Mouse (Mus musculus) lung, embryonic 14.5 days (tissue): ENCODE measurements around the gene Gm128. TPM values are rescaled to one million over a fixed set of nuclear protein-coding genes. Genes with fewer than 3 reads are reported as not detected.

ENCODE experiments used
- ATAC-seq: fragments of 200-750 bp; cut with Nextera tagmentation; 2 replicates; pipeline ENCODE4 v1.8.0; 2017; ENCODE audit warnings: mild to moderate bottlenecking, moderate TSS enrichment, moderate library complexity; ENCODE audit not compliant: insufficient read depth
- DNase-seq: peaks from one replicate; pipeline ENCODE4 v3.0.0-alpha.2; 2015
- H3K27ac ChIP-seq: fragments of 300-500 bp; sonication (generic); 2 replicates; pipeline ENCODE4 v1.5.1; 2014; ENCODE audit warnings: low read depth, mild to moderate bottlenecking, moderate library complexity
- H3K27me3 ChIP-seq: fragments of 300-500 bp; sonication (generic); 2 replicates; pipeline ENCODE4 v1.6.1; 2014; ENCODE audit warnings: low read length, control low read depth; ENCODE audit not compliant: insufficient read depth
- H3K36me3 ChIP-seq: fragments of 300-500 bp; sonication (generic); 2 replicates; pipeline ENCODE4 v1.6.1; 2014; ENCODE audit warnings: control low read depth; ENCODE audit not compliant: insufficient read depth
- H3K4me1 ChIP-seq: fragments of 300-500 bp; sonication (generic); 2 replicates; pipeline ENCODE4 v1.6.1; 2014; ENCODE audit warnings: antibody characterized with exemption, control low read depth; ENCODE audit not compliant: insufficient read depth
- H3K4me2 ChIP-seq: fragments of 300-500 bp; sonication (generic); 2 replicates; pipeline ENCODE4 v1.6.1; 2014; ENCODE audit warnings: mild to moderate bottlenecking
- H3K4me3 ChIP-seq: fragments of 300-500 bp; sonication (generic); 2 replicates; pipeline ENCODE4 v1.5.1; 2014; ENCODE audit warnings: low read depth, low read length
- H3K9ac ChIP-seq: fragments of 300-500 bp; sonication (generic); 2 replicates; pipeline ENCODE4 v1.6.1; 2014
- H3K9me3 ChIP-seq: fragments of 300-500 bp; sonication (generic); 2 replicates; pipeline ENCODE4 v1.6.1; 2016; ENCODE audit warnings: low read depth, low read length, control low read depth
- CTCF ChIP-seq: IDR thresholded peaks from 2 replicates; pipeline ENCODE4 v1.5.1; 2016; ENCODE audit warnings: antibody characterized with exemption, low read depth
- whole genome bisulfite sequencing: fragments of 180-500 bp; shearing (Covaris S2); extraction: QIAGEN DNeasy Blood & Tissue Kit; methylation state at CpG from one replicate; pipeline ENCODE4 v1.1.7; 2014; 5-methylcytosine and 5-hydroxymethylcytosine counted together
- polyA plus RNA-seq: library from polyadenylated mRNA; unstranded; fragments of >200 nt; fragmentation: Nextera tagmentation; extraction: Ambion mirVana; gene quantifications from 2 replicates; pipeline ENCODE4 v1.2.1, GENCODE M21; 2014

The Gm128 gene
- polyA plus RNA-seq, 1 experiment from 2014 or later: 0.67 TPM

DNA sequence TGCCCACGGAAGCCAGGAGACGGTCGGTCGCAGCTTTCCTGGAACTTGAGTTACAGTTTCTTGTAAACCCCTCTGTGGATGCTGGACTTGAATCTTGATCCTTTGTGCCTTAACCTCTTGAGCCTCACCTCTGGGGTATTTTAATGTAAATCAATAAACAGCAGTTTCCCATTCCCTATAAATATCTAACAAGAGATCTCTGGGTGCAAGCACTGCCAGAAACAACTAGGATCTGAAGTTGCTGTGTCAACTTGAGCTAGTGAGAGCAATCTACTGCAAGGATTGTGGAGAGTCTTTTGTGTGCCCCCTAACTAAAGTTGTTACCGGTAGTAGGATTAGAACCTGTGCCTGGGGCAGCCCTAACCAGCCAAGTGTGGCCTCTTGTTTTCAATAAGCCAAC is 44.0 kb upstream of the Gm128 start:
- H3K4me1 ChIP-seq: peaks cover 5% of the 10 kb centered on the region; the same call in 1 of the 2 replicates
- H3K9me3 ChIP-seq: no peaks in the 10 kb centered on the region
- no peak for TF ChIP-seq CTCF
- H3K27me3 ChIP-seq: no peaks in the 10 kb centered on the region
- no peak for DNase-seq
- WGBS: 88% methylated on average over 5 of the region's 5 CpGs
- H3K9ac ChIP-seq: no peak overlapping the region
- H3K4me3 ChIP-seq: no peak overlapping the region
- no peak overlapping the region for H3K27ac ChIP-seq
- H3K36me3 ChIP-seq: peaks cover 22% of the 10 kb centered on the region; the same call in 1 of the 2 replicates
- H3K4me2 ChIP-seq: no peak overlapping the region
- ATAC-seq: no peak

- DNase-seq: no peak
- H3K4me1 ChIP-seq: peaks cover 5% of the 10 kb centered on the region; the same call in 1 of the 2 replicates
- no peak overlapping the region for H3K27ac ChIP-seq
- no peaks in the 10 kb centered on the region for H3K9me3 ChIP-seq
- H3K4me3 ChIP-seq: 0 out of 2 replicates have a peak overlapping the region, but pooled peaks have one; percentile 59
- 85% methylated on average over 12 of the region's 12 CpGs for WGBS
- ATAC-seq: no peak
- peaks cover 16% of the 10 kb centered on the region; the same call in 1 of the 2 replicates for H3K36me3 ChIP-seq
- no peak for TF ChIP-seq CTCF
- peak overlapping the region; percentile 75 for H3K4me2 ChIP-seq
- no peak overlapping the region for H3K9ac ChIP-seq
- no peaks in the 10 kb centered on the region for H3K27me3 ChIP-seq
Measured at GRCm38 (mm10) chr3:95284501-95285281, 43.3 kb upstream of the Gm128 start.

- Histone ChIP-seq H3K27ac (no peak overlapping the region), H3K9me3 (no peaks in the 10 kb centered on the region), H3K4me1 (peaks cover 5% of the 10 kb centered on the region; the same call in 1 of the 2 replicates), H3K4me3 (peak overlapping the region; percentile 59), H3K4me2 (peak overlapping the region; percentile 75), H3K27me3 (no peaks in the 10 kb centered on the region), H3K36me3 (peaks cover 15% of the 10 kb centered on the region; the same call in 1 of the 2 replicates), H3K9ac (peak overlapping the region; percentile 83; the same call in 1 of the 2 replicates)
- DNase-seq: no peak
- 10% methylated on average over 1 of the region's 1 CpGs for WGBS
- ATAC-seq: no peak
- no peak for TF ChIP-seq CTCF
Measured at GRCm38 (mm10) chr3:95284062-95284461, 42.7 kb upstream of the Gm128 start.

DNA sequence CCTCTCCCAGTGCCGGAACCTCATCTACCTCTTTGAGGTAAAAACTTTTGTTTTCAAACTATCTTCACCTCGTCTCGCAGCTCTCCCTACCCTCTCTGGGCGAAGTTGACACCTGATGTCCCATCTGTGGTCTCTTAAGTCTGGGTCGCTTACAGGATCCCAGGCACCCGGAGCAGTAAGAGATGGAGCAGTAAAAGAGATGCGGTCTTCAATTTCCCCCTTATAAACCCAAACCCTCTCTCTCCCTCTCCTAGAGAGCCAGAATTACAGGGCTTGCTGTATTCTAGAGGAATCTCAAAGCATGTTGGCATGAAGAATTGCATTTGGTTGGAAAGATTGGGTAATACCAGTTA is 42.2 kb upstream of the Gm128 start:
- H3K27me3 ChIP-seq: no peaks in the 10 kb centered on the region
- peak overlapping the region; percentile 83 for H3K9ac ChIP-seq
- TF ChIP-seq CTCF: no peak
- DNase-seq: no peak
- H3K4me1 ChIP-seq: peaks cover 5% of the 10 kb centered on the region; the same call in 1 of the 2 replicates
- H3K36me3 ChIP-seq: peaks cover 13% of the 10 kb centered on the region; the same call in 1 of the 2 replicates
- peak overlapping the region; percentile 59 for H3K4me3 ChIP-seq
- peak overlapping the region; percentile 98 for H3K27ac ChIP-seq
- ATAC-seq: no peak
- H3K9me3 ChIP-seq: no peaks in the 10 kb centered on the region
- WGBS: under 1% methylated on average over 7 of the region's 7 CpGs
- peak overlapping the region; percentile 75 for H3K4me2 ChIP-seq

DNA sequence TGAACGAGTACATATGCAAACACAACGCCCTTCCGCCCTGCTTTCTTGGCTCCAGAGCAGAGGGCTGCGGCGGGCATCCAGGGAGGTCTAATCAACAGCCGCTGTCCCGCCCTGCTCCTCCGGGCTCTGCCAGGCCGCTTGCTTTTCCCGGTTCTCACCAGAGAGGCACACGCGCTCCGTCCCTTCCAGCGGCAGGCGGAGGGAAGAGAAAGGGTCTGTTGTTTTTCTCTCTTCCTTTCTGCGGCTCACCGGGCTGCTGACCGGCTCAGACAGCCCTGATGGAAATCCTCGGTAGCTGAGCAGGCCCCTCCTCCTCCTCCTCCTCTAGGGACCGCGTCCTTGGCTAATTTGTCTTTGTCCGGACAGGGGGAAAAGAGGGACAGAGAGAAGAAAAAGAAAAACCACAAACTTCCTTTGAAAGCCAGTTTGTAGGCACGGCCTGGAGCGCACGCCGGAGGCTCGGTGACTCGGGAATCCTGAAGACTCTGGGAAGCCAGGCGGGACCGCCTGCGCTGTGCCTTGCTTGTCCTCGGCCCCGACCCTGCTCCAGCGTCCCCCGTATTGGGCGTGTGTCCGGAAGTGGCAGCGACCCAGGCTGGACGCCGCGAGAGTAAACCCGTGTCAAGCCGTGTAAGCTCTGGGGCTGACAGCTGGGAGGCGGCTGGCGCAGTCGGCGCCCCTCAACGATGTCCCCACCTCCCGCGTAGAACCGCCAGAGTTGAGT is 41.6 kb upstream of the Gm128 start:
- DNase-seq: peak; percentile 88
- H3K27ac ChIP-seq: peak overlapping the region; percentile 98
- peak; percentile 47 for TF ChIP-seq CTCF
- WGBS: under 1% methylated on average over 51 of the region's 51 CpGs
- no peaks in the 10 kb centered on the region for H3K27me3 ChIP-seq
- no peaks in the 10 kb centered on the region for H3K9me3 ChIP-seq
- ATAC-seq: peak; percentile 67
- H3K4me2 ChIP-seq: peak overlapping the region; percentile 75
- peak overlapping the region; percentile 83 for H3K9ac ChIP-seq
- H3K4me1 ChIP-seq: peaks cover 5% of the 10 kb centered on the region; the same call in 1 of the 2 replicates
- peak overlapping the region; percentile 59 for H3K4me3 ChIP-seq
- peaks cover 7% of the 10 kb centered on the region; the same call in 1 of the 2 replicates for H3K36me3 ChIP-seq

- H3K36me3 ChIP-seq: peaks cover 3% of the 10 kb centered on the region; the same call in 1 of the 2 replicates
- H3K4me1 ChIP-seq: peaks cover 5% of the 10 kb centered on the region; the same call in 1 of the 2 replicates
- no peaks in the 10 kb centered on the region for H3K9me3 ChIP-seq
- ATAC-seq (no peak), DNase-seq (peak; percentile 58)
- peak overlapping the region; percentile 83 for H3K9ac ChIP-seq
- peak overlapping the region; percentile 98 for H3K27ac ChIP-seq
- no peak for TF ChIP-seq CTCF
- under 1% methylated on average over 11 of the region's 11 CpGs for WGBS
- peak overlapping the region; percentile 75 for H3K4me2 ChIP-seq
- H3K27me3 ChIP-seq: no peaks in the 10 kb centered on the region
- H3K4me3 ChIP-seq: peak overlapping the region; percentile 59
Measured at GRCm38 (mm10) chr3:95282381-95282864, 41.0 kb upstream of the Gm128 start.
